Mouse (Mus musculus) thymus, adult 2 months (tissue): ENCODE measurements around the gene Rnase4. TPM values are rescaled to one million over a fixed set of nuclear protein-coding genes. Genes with fewer than 3 reads are reported as not detected.

ENCODE experiments used
- DNase-seq: peaks from one replicate; pipeline ENCODE4 v3.0.0; 2021
- H3K27ac ChIP-seq: fragments of 200-500 bp; 2 replicates; pipeline ENCODE4 v1.5.1; 2012; ENCODE audit warnings: low read length, control low read depth; ENCODE audit not compliant: control insufficient read depth, insufficient read depth
- H3K27me3 ChIP-seq: fragments of 200-500 bp; 2 replicates; pipeline ENCODE4 v1.6.1; 2012; ENCODE audit warnings: mild to moderate bottlenecking, low read length, moderate library complexity, mixed read lengths; ENCODE audit not compliant: control insufficient read depth, insufficient read depth
- H3K36me3 ChIP-seq: fragments of 200-500 bp; 2 replicates; pipeline ENCODE4 v1.6.1; 2012; ENCODE audit warnings: mild to moderate bottlenecking, low read length, moderate library complexity; ENCODE audit not compliant: control insufficient read depth, insufficient read depth
- H3K4me1 ChIP-seq: fragments of 200-500 bp; replicated peaks from 2 replicates; pipeline ENCODE4 v1.6.1; 2012; ENCODE audit warnings: low read length; ENCODE audit not compliant: control insufficient read depth, insufficient read depth
- H3K4me3 ChIP-seq: fragments of 200-500 bp; 2 replicates; pipeline ENCODE4 v1.5.1; 2012; ENCODE audit warnings: mild to moderate bottlenecking, low read length, control low read depth, moderate library complexity; ENCODE audit not compliant: control insufficient read depth, insufficient read depth
- CTCF ChIP-seq: fragments of 200-500 bp; IDR thresholded peaks from 2 replicates; pipeline ENCODE4 v1.5.1; 2012; ENCODE audit warnings: mild to moderate bottlenecking, control low read depth, low read length, moderate library complexity, borderline replicate concordance; ENCODE audit not compliant: control insufficient read depth, poor library complexity, insufficient read depth; ENCODE audit errors: extremely low read depth
- POLR2A ChIP-seq: fragments of 200-500 bp; IDR thresholded peaks from 2 replicates; pipeline ENCODE4 v1.6.1; 2012; ENCODE audit warnings: mild to moderate bottlenecking, low read length, control low read depth, moderate library complexity; ENCODE audit not compliant: control insufficient read depth, poor library complexity, insufficient read depth; ENCODE audit errors: extremely low read depth
- WGBS: fragments of 180-500 bp; shearing (Covaris S2); methylation state at CpG from one replicate; pipeline ENCODE4 v1.1.7; 2018; 5-methylcytosine and 5-hydroxymethylcytosine counted together
- polyA plus RNA-seq: library from polyadenylated mRNA; depleted of rRNA; stranded (reverse); fragments of >200 nt; gene quantifications from 2 replicates; pipeline ENCODE4 v1.2.3, GENCODE M21; 2012

Rnase4 gene
- polyA plus RNA-seq, 1 experiment: 52.1 TPM

DNA sequence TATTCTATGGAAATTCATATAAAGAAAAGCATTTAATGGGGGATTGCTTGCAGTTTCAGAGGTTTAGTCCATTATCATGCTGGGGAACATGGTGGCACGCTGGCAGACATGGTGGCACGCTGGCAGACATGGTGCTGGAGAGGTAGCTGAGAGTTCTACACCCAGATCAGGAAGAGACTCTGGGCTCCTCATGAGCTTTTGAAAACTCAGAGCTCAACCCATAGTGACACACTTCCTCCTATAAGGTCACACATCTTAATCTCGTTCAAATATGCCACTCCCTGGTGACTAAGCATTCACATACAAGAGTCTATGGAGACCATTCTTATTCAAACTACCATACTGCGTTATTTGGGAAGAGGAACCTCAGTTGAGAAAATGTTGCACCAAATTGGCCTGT is 41.5 kb downstream of the Rnase4 start:
- no peak for DNase-seq
- Histone ChIP-seq H3K27me3 (no peaks in the 10 kb centered on the region), H3K4me1 (peaks cover 4% of the 10 kb centered on the region; the same call in 1 of the 2 replicates), H3K4me3 (no peak overlapping the region), H3K36me3 (no peaks in the 10 kb centered on the region), H3K27ac (no peak overlapping the region)
- no peak for TF ChIP-seq POLR2A
- no peak for TF ChIP-seq CTCF
- 87% methylated on average over 4 of the region's 4 CpGs for WGBS

DNA sequence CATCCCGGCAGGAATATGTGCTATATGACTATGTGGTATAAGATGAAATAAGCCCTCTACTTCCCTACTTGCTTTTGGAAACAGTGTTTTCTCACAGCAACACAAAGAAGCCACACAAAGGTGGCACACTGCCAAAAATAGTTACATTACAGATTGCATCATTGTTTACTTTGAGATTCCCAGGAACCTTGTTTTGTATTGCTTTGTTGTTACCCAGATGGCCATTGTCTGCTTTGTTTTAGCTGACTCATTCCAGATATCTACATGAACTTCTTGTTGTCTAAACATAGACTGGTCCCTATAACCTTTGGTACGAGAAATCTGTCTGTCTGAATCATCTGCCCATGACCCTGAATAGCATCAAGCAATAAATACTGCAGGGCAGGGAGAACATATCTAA is 49.5 kb downstream of the Rnase4 start:
- 81% methylated on average over 2 of the region's 2 CpGs for WGBS
- H3K4me3 ChIP-seq: no peak overlapping the region

DNA sequence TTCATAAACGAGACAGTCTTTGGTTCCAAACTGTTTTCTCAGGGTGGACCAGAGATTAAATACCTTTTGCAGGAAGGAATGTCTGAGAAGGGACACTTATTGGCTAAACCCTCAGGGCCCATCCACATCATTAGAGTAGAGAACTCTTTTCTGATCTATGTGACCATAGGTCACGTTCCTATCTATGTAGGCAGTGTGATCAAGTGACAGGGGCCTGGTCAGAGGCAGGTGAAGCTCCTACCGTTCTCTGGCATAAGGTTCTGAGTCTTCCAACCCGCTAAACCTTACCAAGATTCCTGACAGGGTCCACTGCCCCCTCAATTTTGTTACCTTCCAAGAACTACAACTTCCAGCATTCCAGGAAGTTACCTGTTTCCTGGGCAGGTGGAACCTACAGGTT is 51.2 kb downstream of the Rnase4 start:
- Histone ChIP-seq H3K27ac (no peak overlapping the region), H3K36me3 (no peaks in the 10 kb centered on the region), H3K4me3 (no peak overlapping the region), H3K4me1 (no peaks in the 10 kb centered on the region), H3K27me3 (no peaks in the 10 kb centered on the region)
- 88% methylated on average over 4 of the region's 4 CpGs for WGBS
- TF ChIP-seq POLR2A: no peak
- DNase-seq: no peak

More for the DNA sequence above, 49.5 kb downstream of the Rnase4 start:
- Histone ChIP-seq H3K27ac (no peak overlapping the region), H3K36me3 (no peaks in the 10 kb centered on the region), H3K4me1 (no peaks in the 10 kb centered on the region), H3K27me3 (no peaks in the 10 kb centered on the region)
- TF ChIP-seq CTCF: no peak
- TF ChIP-seq POLR2A: no peak
- DNase-seq: no peak

DNA sequence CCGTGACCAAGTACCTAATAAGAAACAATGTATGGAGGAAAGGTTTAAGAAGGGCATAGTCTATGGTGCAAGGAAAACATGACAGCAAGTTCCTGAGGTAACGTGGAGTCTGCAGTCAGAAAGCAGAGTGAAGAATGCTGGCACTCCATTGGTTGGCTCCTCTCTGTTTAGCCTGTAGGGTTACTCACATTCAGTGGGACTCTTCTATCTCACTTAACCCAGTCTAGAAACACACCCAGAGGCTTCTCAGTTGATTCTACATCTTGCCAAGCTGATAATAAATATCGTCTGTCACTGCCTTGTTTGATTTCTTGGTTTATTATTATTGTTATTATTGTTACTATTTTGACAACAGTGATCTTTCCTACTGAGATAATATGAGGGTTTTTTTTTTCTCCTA is 51.7 kb downstream of the Rnase4 start:
- H3K36me3 ChIP-seq: no peaks in the 10 kb centered on the region
- no peaks in the 10 kb centered on the region for H3K27me3 ChIP-seq
- 88% methylated on average over 3 of the region's 3 CpGs for WGBS
- H3K27ac ChIP-seq: no peak overlapping the region
- H3K4me1 ChIP-seq: no peaks in the 10 kb centered on the region
- H3K4me3 ChIP-seq: no peak overlapping the region
- no peak for DNase-seq
- TF ChIP-seq CTCF: no peak
- no peak for TF ChIP-seq POLR2A

DNA sequence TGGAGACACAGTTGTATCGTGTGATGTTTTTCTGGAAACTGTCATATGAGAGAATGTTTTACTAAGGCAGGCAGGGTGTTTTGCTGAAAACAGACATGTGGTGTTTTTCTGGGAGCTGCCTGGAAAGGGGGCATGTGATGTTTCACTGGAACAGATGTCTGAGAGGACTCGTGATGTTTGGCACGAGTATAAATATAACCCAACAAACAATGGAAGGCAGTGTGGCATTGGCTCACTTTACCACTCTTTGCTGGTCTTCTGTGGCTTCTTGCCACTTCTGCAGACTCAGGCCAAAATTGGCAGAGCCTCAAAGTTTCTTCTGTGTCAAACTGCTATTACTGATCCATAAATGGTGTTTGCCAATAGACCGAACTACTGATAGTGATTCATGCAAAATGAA is 52.4 kb downstream of the Rnase4 start:
- H3K27me3 ChIP-seq: no peaks in the 10 kb centered on the region
- TF ChIP-seq POLR2A (no peak), CTCF (no peak)
- H3K27ac ChIP-seq: no peak overlapping the region
- no peak for DNase-seq
- H3K4me1 ChIP-seq: no peaks in the 10 kb centered on the region
- H3K4me3 ChIP-seq: no peak overlapping the region
- H3K36me3 ChIP-seq: no peaks in the 10 kb centered on the region
- WGBS: 91% methylated on average over 4 of the region's 4 CpGs

DNA sequence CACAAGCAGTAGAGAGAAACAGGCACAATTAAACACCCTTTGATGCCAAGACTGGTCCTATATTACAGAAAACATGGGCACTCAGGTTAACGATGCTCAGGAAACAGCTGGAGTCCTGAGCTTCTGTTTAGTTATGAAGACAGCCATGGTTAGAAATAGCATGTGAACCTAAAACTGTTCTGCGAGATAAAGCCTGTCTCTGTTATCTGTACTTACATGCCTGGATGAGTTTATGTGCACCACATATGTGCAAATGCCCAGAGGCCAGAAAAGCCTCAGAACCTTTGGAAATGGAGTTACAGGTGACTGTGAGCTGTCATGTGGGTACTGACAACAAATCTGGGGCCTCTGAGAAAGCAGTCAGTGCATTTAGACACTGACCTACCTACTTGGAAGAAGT is 53.1 kb downstream of the Rnase4 start:
- H3K27ac ChIP-seq: no peak overlapping the region
- TF ChIP-seq CTCF (no peak), POLR2A (no peak)
- 65% methylated on average over 2 of the region's 2 CpGs for WGBS
- no peak overlapping the region for H3K4me3 ChIP-seq
- H3K36me3 ChIP-seq: no peaks in the 10 kb centered on the region
- DNase-seq: no peak
- H3K4me1 ChIP-seq: no peaks in the 10 kb centered on the region
- no peaks in the 10 kb centered on the region for H3K27me3 ChIP-seq

DNA sequence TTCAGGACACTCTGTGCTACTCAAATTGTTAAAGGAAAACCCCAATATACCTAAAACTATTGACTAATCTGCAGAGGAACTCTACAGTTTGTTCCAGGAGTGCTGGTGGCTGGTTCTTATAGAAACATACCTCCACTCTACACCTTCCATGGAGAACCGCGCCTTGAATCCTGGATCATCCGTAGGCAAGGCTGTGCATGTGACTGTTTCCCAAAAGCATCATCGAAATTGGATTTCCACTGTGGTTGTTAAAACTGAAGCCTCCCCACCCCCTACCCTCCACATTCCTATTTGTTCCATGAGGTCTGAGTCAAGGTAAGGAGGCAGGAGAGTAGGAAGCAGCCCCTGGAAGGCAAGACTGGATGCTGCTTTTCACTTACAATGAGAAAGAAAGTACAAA is 53.6 kb downstream of the Rnase4 start:
- H3K4me1 ChIP-seq: no peaks in the 10 kb centered on the region
- TF ChIP-seq CTCF: no peak
- no peak for TF ChIP-seq POLR2A
- H3K27me3 ChIP-seq: no peaks in the 10 kb centered on the region
- H3K36me3 ChIP-seq: no peaks in the 10 kb centered on the region
- 98% methylated on average over 4 of the region's 4 CpGs for WGBS
- no peak for DNase-seq
- no peak overlapping the region for H3K27ac ChIP-seq
- no peak overlapping the region for H3K4me3 ChIP-seq
